Mouse (Mus musculus) megakaryocyte, embryonic 14.5 days (primary cell): ENCODE data around the gene Tmed9.

Experiments
- FLI1 ChIP-seq: IDR thresholded peaks from 2 replicates; pipeline ENCODE4 v1.6.1; 2012; ENCODE audit warnings: low read length, inconsistent platforms, mixed read lengths
- GATA1 ChIP-seq: IDR thresholded peaks from 3 replicates; pipeline ENCODE4 v1.6.1; 2012; ENCODE audit warnings: mixed read lengths, low read length, inconsistent platforms, borderline replicate concordance

- TF ChIP-seq GATA1 (no peak), FLI1 (no peak)
Observed at GRCm38 (mm10) chr13:55595375-55595774, 21.8 kb downstream of the Tmed9 start.
